Mouse (Mus musculus) central nervous system, embryonic 14 days (tissue): ENCODE data around the gene Wdr83os. TPM values are rescaled to one million over a fixed set of nuclear protein-coding genes. Genes with fewer than 3 reads are reported as not detected.

Experiments
- polyA plus RNA-seq: library from polyadenylated mRNA; depleted of rRNA; stranded (reverse); fragments of >200 nt; gene quantifications from 2 replicates; pipeline ENCODE4 v1.2.3, GENCODE M21; 2012; rRNA removed

Gene Wdr83os
- 105 and 110 TPM in 2 replicates for polyA plus RNA-seq

GRCm38 (mm10) chr8:85080532-85081215, at the start of gene Wdr83os:
Gene Wdr83os (plus strand): TSS chr8:85080740.

GRCm38 (mm10) chr8:85036718-85037365, 43.7 kb upstream of the Wdr83os start, which contains the start of gene Tnpo2:
Gene Tnpo2 (plus strand): TSS chr8:85036915.

GRCm38 (mm10) chr8:85059879-85060616, 20.5 kb upstream of the Wdr83os start, which contains the start of gene Fbxw9:
Gene Fbxw9 (plus strand): TSS chr8:85060055.

GRCm38 (mm10) chr8:85067982-85068381, 12.6 kb upstream of the Wdr83os start, which contains the start of gene Gm5741:
Gene Gm5741 (minus strand): TSS chr8:85067982.

GRCm38 (mm10) chr8:85071514-85072281, 8.8 kb upstream of the Wdr83os start, which contains the start of gene Dhps:
Gene Dhps (plus strand): TSS chr8:85071757.

GRCm38 (mm10) chr8:85081216-85081555, 646 bp downstream of the Wdr83os start, which contains the start of gene Wdr83:
Gene Wdr83 (minus strand): TSS chr8:85081306.

GRCm38 (mm10) chr8:85083108-85083813, 2.7 kb downstream of the Wdr83os start, which contains the start of gene Man2b1:
Gene Man2b1 (plus strand): TSS chr8:85083270.

GRCm38 (mm10) chr8:85122995-85123394, 42.5 kb downstream of the Wdr83os start, which contains the start of gene Zfp791:
Gene Zfp791 (minus strand): TSS chr8:85123095.

Other genes with a start within 250 kb of the Wdr83os start
- 37.6 and 41.9 TPM in 2 replicates for gene Gadd45gip1, start 249.2 kb upstream of the Wdr83os start, polyA plus RNA-seq
- 66.8 and 71.5 TPM in 2 replicates for gene Rad23a, start 240.1 kb upstream of the Wdr83os start, polyA plus RNA-seq
- gene Calr, start 233.8 kb upstream of the Wdr83os start, polyA plus RNA-seq = 455 and 581 TPM in 2 replicates
- 123 and 124 TPM in 2 replicates for gene Farsa, start 223.8 kb upstream of the Wdr83os start, polyA plus RNA-seq
- 26.9 and 31.5 TPM in 2 replicates for gene Syce2, start 208.6 kb upstream of the Wdr83os start, polyA plus RNA-seq
- gene Gcdh, start 186.8 kb upstream of the Wdr83os start, polyA plus RNA-seq = 57.8 and 58.3 TPM in 2 replicates
- gene Klf1, start 178.8 kb upstream of the Wdr83os start, polyA plus RNA-seq = 0.66 and 0.96 TPM in 2 replicates
- gene Dnase2a, start 172.2 kb upstream of the Wdr83os start, polyA plus RNA-seq = 6.6 and 7.6 TPM in 2 replicates
- 104 and 112 TPM in 2 replicates for gene Mast1, start 143.4 kb upstream of the Wdr83os start, polyA plus RNA-seq
- gene Rtbdn, start 133.7 kb upstream of the Wdr83os start, polyA plus RNA-seq = 6.7 TPM in 2 replicates
- 0.32 TPM in 1 of 2 replicates, not detected in the other for gene Gm49661, start 111.3 kb upstream of the Wdr83os start, polyA plus RNA-seq
- gene Prdx2, start 111.2 kb upstream of the Wdr83os start, polyA plus RNA-seq = 811 and 935 TPM in 2 replicates
- 58.0 and 61.0 TPM in 2 replicates for gene Rnaseh2a, start 111.0 kb upstream of the Wdr83os start, polyA plus RNA-seq
- gene Junb, start 102.0 kb upstream of the Wdr83os start, polyA plus RNA-seq = 7.7 and 9.6 TPM in 2 replicates
- gene Hook2, start 90.1 kb upstream of the Wdr83os start, polyA plus RNA-seq = 27.3 and 30.0 TPM in 2 replicates
- 0.06 TPM in 2 replicates for gene Best2, start 66.2 kb upstream of the Wdr83os start, polyA plus RNA-seq
- gene Asna1, start 55.5 kb upstream of the Wdr83os start, polyA plus RNA-seq = 218 and 232 TPM in 2 replicates
- gene Trir, start 53.9 kb upstream of the Wdr83os start, polyA plus RNA-seq = 208 and 219 TPM in 2 replicates
- 104 and 108 TPM in 2 replicates for gene Tnpo2, start 43.8 kb upstream of the Wdr83os start, polyA plus RNA-seq
- gene Fbxw9, start 20.7 kb upstream of the Wdr83os start, polyA plus RNA-seq = 84.0 and 96.1 TPM in 2 replicates
- 0.70 and 0.73 TPM in 2 replicates for gene Gm5741, start 12.8 kb upstream of the Wdr83os start, polyA plus RNA-seq
- 71.7 and 73.4 TPM in 2 replicates for gene Dhps, start 9.0 kb upstream of the Wdr83os start, polyA plus RNA-seq
- gene Wdr83, start 566 bp downstream of the Wdr83os start, polyA plus RNA-seq = 84.9 and 89.1 TPM in 2 replicates
- 20.3 and 26.4 TPM in 2 replicates for gene Man2b1, start 2.5 kb downstream of the Wdr83os start, polyA plus RNA-seq
- gene Zfp791, start 42.4 kb downstream of the Wdr83os start, polyA plus RNA-seq = 2.5 and 3.0 TPM in 2 replicates
- not detected in 2 replicates for gene Cks1brt, start 71.2 kb downstream of the Wdr83os start, polyA plus RNA-seq
- not detected in 2 replicates for gene Olfr371, start 145.2 kb downstream of the Wdr83os start, polyA plus RNA-seq
- gene Orc6, start 218.9 kb downstream of the Wdr83os start, polyA plus RNA-seq = 86.5 and 95.4 TPM in 2 replicates
- gene Vps35, start 219.1 kb downstream of the Wdr83os start, polyA plus RNA-seq = 72.3 and 82.1 TPM in 2 replicates